Mouse (Mus musculus) intestine, postnatal 0 days (tissue): ENCODE measurements around the gene Usp54. TPM values are rescaled to one million over a fixed set of nuclear protein-coding genes. Genes with fewer than 3 reads are reported as not detected.

Experiments used
- ATAC-seq: fragments of 200-750 bp; cut with Nextera tagmentation; 2 replicates; pipeline ENCODE4 v1.8.0; 2017; ENCODE audit warnings: mild to moderate bottlenecking, moderate TSS enrichment, moderate library complexity
- H3K27ac ChIP-seq: fragments of 300-500 bp; sonication (generic); 2 replicates; pipeline ENCODE4 v1.5.1; 2014; ENCODE audit warnings: mild to moderate bottlenecking, low read depth, low read length, moderate library complexity
- H3K27me3 ChIP-seq: fragments of 300-500 bp; sonication (generic); replicated peaks from 2 replicates; pipeline ENCODE4 v1.6.1; 2014; ENCODE audit warnings: low read length, mixed read lengths; ENCODE audit not compliant: control insufficient read depth, insufficient read depth
- H3K36me3 ChIP-seq: fragments of 300-500 bp; sonication (generic); 2 replicates; pipeline ENCODE4 v1.6.1; 2014; ENCODE audit warnings: mild to moderate bottlenecking, moderate library complexity; ENCODE audit not compliant: control insufficient read depth, insufficient read depth
- H3K4me1 ChIP-seq: fragments of 300-500 bp; sonication (generic); replicated peaks from 2 replicates; pipeline ENCODE4 v1.6.1; 2014; ENCODE audit warnings: antibody characterized with exemption, low read length, mixed read lengths; ENCODE audit not compliant: control insufficient read depth, insufficient read depth
- H3K4me2 ChIP-seq: fragments of 300-500 bp; sonication (generic); replicated peaks from 2 replicates; pipeline ENCODE4 v1.6.1; 2014; ENCODE audit warnings: low read depth, mild to moderate bottlenecking, moderate library complexity
- H3K4me3 ChIP-seq: fragments of 300-500 bp; sonication (generic); 2 replicates; pipeline ENCODE4 v1.5.1; 2014; ENCODE audit warnings: low read depth, low read length
- H3K9ac ChIP-seq: fragments of 300-500 bp; sonication (generic); 2 replicates; pipeline ENCODE4 v1.6.1; 2014; ENCODE audit warnings: mild to moderate bottlenecking, low read depth, low read length
- H3K9me3 ChIP-seq: fragments of 300-500 bp; sonication (generic); 2 replicates; pipeline ENCODE4 v1.6.1; 2016; ENCODE audit warnings: mixed run types; ENCODE audit not compliant: control insufficient read depth
- CTCF ChIP-seq: sonication (generic); IDR thresholded peaks from 2 replicates; pipeline ENCODE4 v1.5.1; 2016; ENCODE audit warnings: low read depth, mild to moderate bottlenecking, control low read depth, antibody characterized with exemption, moderate library complexity
- WGBS: fragments of 180-500 bp; shearing (Covaris S2); extraction: QIAGEN DNeasy Blood & Tissue Kit; methylation state at CpG from one replicate; pipeline ENCODE4 v1.1.7; 2014; 5-methylcytosine and 5-hydroxymethylcytosine counted together
- polyA plus RNA-seq: library from polyadenylated mRNA; unstranded; fragments of >200 nt; fragmentation: Nextera tagmentation; extraction: Ambion mirVana; gene quantifications from 2 replicates; pipeline ENCODE4 v1.2.1, GENCODE M21; 2015

The Usp54 gene
- polyA plus RNA-seq, 1 experiment from 2014 or later, result 2.2 TPM

GRCm38 (mm10) chr14:20658326-20658725 lies 17.5 kb upstream of the Usp54 start:
- no peaks in the 10 kb centered on the region for H3K9me3 ChIP-seq
- no peak overlapping the region for H3K27ac ChIP-seq
- TF ChIP-seq CTCF, result peak; percentile 84

GRCm38 (mm10) chr14:20656361-20656760 lies 15.5 kb upstream of the Usp54 start, which contains the start of gene Myoz1:
Gene Myoz1 (minus strand): TSS chr14:20656540.
- Histone ChIP-seq H3K9me3 (no peaks in the 10 kb centered on the region), H3K4me1 (no peaks in the 10 kb centered on the region), H3K4me3 (no peak within 1 kb of the TSS), H3K27ac (no peak within 1 kb of the TSS), H3K36me3 (no peaks in the 10 kb centered on the region), H3K9ac (no peak within 1 kb of the TSS), H3K27me3 (no peaks in the 10 kb centered on the region), H3K4me2 (no peak within 1 kb of the TSS)
- no peak for TF ChIP-seq CTCF
- ATAC-seq, result no peak
- WGBS, result 59% methylated on average over 11 of the region's 11 CpGs

More at GRCm38 (mm10) chr14:20658326-20658725, 17.5 kb upstream of the Usp54 start:
- peaks cover 8% of the 10 kb centered on the region for H3K4me1 ChIP-seq
- H3K4me3 ChIP-seq, result no peak overlapping the region
- H3K27me3 ChIP-seq, result 0 out of 2 replicates have a peak, but pooled peaks cover 5% of the 10 kb centered on the region
- ATAC-seq, result no peak
- H3K36me3 ChIP-seq, result no peaks in the 10 kb centered on the region
- no peak overlapping the region for H3K4me2 ChIP-seq
- H3K9ac ChIP-seq, result no peak overlapping the region

GRCm38 (mm10) chr14:20655731-20656130 lies 14.9 kb upstream of the Usp54 start:
- Histone ChIP-seq H3K4me3 (no peak overlapping the region), H3K9me3 (no peaks in the 10 kb centered on the region), H3K36me3 (no peaks in the 10 kb centered on the region), H3K27me3 (no peaks in the 10 kb centered on the region), H3K9ac (no peak overlapping the region), H3K27ac (no peak overlapping the region), H3K4me2 (no peak overlapping the region), H3K4me1 (no peaks in the 10 kb centered on the region)
- no peak for TF ChIP-seq CTCF
- ATAC-seq, result no peak
- 65% methylated on average over 9 of the region's 9 CpGs for WGBS

- Histone ChIP-seq H3K9ac (no peak overlapping the region), H3K4me2 (no peak overlapping the region), H3K4me1 (no peaks in the 10 kb centered on the region), H3K4me3 (no peak overlapping the region), H3K9me3 (no peaks in the 10 kb centered on the region), H3K27ac (no peak overlapping the region), H3K36me3 (no peaks in the 10 kb centered on the region), H3K27me3 (no peaks in the 10 kb centered on the region)
- no peak for ATAC-seq
- 68% methylated on average over 9 of the region's 9 CpGs for WGBS
- no peak for TF ChIP-seq CTCF
These were observed 14.0 kb upstream of the Usp54 start for GRCm38 (mm10) chr14:20654690-20655421.

- Histone ChIP-seq H3K9me3 (no peaks in the 10 kb centered on the region), H3K27ac (no peak overlapping the region), H3K27me3 (no peaks in the 10 kb centered on the region), H3K4me3 (no peak overlapping the region), H3K9ac (no peak overlapping the region), H3K4me2 (no peak overlapping the region), H3K4me1 (no peaks in the 10 kb centered on the region), H3K36me3 (no peaks in the 10 kb centered on the region)
- ATAC-seq, result no peak
- TF ChIP-seq CTCF, result no peak
- WGBS, result 77% methylated on average over 4 of the region's 4 CpGs
These were observed 10.9 kb upstream of the Usp54 start for GRCm38 (mm10) chr14:20651722-20652256.

GRCm38 (mm10) chr14:20651000-20651399 lies 10.1 kb upstream of the Usp54 start:
- Histone ChIP-seq H3K9me3 (no peaks in the 10 kb centered on the region), H3K4me1 (no peaks in the 10 kb centered on the region), H3K27ac (no peak overlapping the region), H3K36me3 (no peaks in the 10 kb centered on the region), H3K27me3 (no peaks in the 10 kb centered on the region), H3K9ac (no peak overlapping the region), H3K4me2 (no peak overlapping the region), H3K4me3 (no peak overlapping the region)
- TF ChIP-seq CTCF, result no peak
- 70% methylated on average over 2 of the region's 2 CpGs for WGBS
- ATAC-seq, result no peak
